Mouse (Mus musculus): Measurements from ENCODE around the gene Cpm.

GRCm38 (mm10) chr10:117628363-117629168, 734 bp upstream of the Cpm start:
- no peak for TF ChIP-seq CTCF (IDR thresholded peaks at IDR 0.05; ENCODE audit: low read depth)
- TF ChIP-seq EP300 (IDR thresholded peaks at IDR 0.05; ENCODE audit: low read depth) = no peak

Data from liver, embryonic 14.5 days (tissue).